Mouse (Mus musculus): Measurements from ENCODE around the gene Gm3776.
"Not testable (repeated sequence)": the region's sequence is repeated elsewhere in the genome, so short reads cannot be mapped to it uniquely, and the experiment has no call there.

DNA sequence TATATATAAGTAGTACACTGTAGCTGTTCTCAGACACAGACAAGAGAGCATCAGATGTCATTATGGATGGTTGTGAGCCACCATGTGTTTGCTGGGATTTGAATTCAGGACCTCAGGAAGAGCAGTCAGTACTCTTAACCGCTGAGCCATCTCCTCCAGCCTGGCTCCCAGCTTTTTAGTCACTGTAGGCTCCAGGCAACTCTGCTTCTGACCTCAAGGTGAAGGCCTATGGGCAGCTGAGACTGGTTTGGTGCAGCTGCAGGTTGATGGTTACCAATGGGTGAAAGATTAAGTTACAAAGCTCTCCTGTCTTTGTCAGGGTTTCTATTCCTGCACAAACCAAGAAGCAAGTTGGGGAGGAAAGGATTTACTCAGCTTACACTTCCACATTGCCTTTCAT is 36.8 kb downstream of the Gm3776 start:
- TF ChIP-seq EP300, CTCF (IDR thresholded peaks at IDR 0.05; ENCODE audit: low read depth): not testable (repeated sequence)

All from liver, postnatal 0 days (tissue).